Mouse (Mus musculus): Measurements from ENCODE around the gene Btbd7. TPM values are rescaled to one million over a fixed set of nuclear protein-coding genes. Genes with fewer than 3 reads are reported as not detected.

Btbd7 gene
- polyA plus RNA-seq, 1 experiment from 2014 or later, result 20.6 TPM

- WGBS, result 81% methylated on average over 3 of the region's 3 CpGs
- Histone ChIP-seq H3K4me2 (no peak overlapping the region), H3K27ac (no peak overlapping the region), H3K9me3 (no peaks in the 10 kb centered on the region), H3K4me3 (no peak overlapping the region), H3K27me3 (no peaks in the 10 kb centered on the region), H3K9ac (no peak overlapping the region), H3K4me1 (peaks cover 9% of the 10 kb centered on the region; the same call in 1 of the 2 replicates), H3K36me3 (peaks cover 6% of the 10 kb centered on the region; the same call in 1 of the 2 replicates)
- ATAC-seq (ENCODE audit: borderline replicate concordance, extremely low read depth, low FRiP score, low TSS enrichment), result no peak
Measured at GRCm38 (mm10) chr12:102748256-102748655, 130.0 kb downstream of the Btbd7 start.

DNA sequence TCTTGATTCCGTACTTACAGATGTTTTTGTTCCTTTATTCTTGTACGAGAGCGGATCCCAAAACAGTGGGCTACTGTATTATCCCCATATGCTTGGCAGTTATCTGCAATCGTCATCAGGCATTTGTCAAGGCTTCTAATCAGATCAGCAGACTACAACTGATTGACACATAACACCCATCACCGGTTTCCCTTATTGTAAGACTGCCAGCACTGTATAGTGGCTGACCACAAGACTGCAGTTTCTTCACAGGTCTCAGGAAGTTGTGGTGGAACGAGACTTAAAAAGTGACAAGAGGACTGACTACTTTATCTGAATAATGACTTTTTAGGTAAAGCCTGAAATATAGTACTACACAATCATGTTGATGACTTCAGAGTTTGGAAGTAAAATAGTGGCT is 133.4 kb downstream of the Btbd7 start:
- Histone ChIP-seq H3K36me3 (peaks cover 6% of the 10 kb centered on the region; the same call in 1 of the 2 replicates), H3K27me3 (no peaks in the 10 kb centered on the region), H3K9ac (0 out of 2 replicates have a peak overlapping the region, but pooled peaks have one; percentile 87), H3K4me1 (peaks cover 20% of the 10 kb centered on the region), H3K9me3 (no peaks in the 10 kb centered on the region), H3K27ac (no peak overlapping the region), H3K4me2 (peak overlapping the region; percentile 82; the same call in 1 of the 2 replicates), H3K4me3 (peak overlapping the region; percentile 89; the same call in 1 of the 2 replicates)
- ATAC-seq (ENCODE audit: borderline replicate concordance, extremely low read depth, low FRiP score, low TSS enrichment), result no peak
- WGBS, result 60% methylated on average over 6 of the region's 6 CpGs

GRCm38 (mm10) chr12:102743589-102744574 is 134.4 kb downstream of the Btbd7 start, which contains the start of the genes Moap1 and Tmem251:
Gene Moap1 (minus strand): TSS chr12:102743661.
Gene Tmem251 (plus strand): TSS chr12:102743762.
- under 1% methylated on average over 60 of the region's 63 CpGs for WGBS
- H3K36me3 ChIP-seq, result peaks cover 6% of the 10 kb centered on the region; the same call in 1 of the 2 replicates
- no peaks in the 10 kb centered on the region for H3K9me3 ChIP-seq
- H3K4me2 ChIP-seq, result peak within 1 kb of the TSS; percentile 82
- peak within 1 kb of the TSS; percentile 92 for H3K27ac ChIP-seq
- ATAC-seq (ENCODE audit: borderline replicate concordance, extremely low read depth, low FRiP score, low TSS enrichment), result peak; percentile 97
- peak within 1 kb of the TSS; percentile 87 for H3K9ac ChIP-seq
- H3K4me3 ChIP-seq, result peak within 1 kb of the TSS; percentile 89
- no peaks in the 10 kb centered on the region for H3K27me3 ChIP-seq
- peaks cover 20% of the 10 kb centered on the region for H3K4me1 ChIP-seq

DNA sequence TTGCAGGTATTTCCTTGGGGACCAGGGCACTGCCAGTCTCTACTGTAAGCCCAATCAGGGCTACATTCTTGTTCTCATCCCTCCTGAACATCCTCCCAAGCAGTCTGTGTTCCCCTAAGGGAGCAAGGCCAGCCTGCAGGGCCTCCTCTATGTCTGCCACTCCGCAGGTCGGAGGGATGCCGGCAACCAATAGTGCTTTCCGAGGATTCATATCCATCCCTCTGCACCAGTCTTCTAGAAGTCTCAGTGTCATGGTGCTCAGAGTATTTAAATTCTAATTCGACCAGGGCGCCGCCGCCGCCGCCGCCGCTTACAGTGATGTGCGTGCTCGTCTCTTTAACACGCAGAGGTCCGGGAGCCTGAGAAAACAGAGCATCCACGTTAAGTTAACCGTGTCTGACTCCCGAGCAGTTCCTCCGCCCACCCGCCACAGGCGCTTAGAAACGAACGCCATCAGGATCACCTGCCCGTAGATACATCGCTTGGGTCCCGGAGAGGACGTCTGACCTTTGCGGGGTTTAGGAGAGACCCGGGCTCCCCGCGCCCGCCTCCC is 135.2 kb downstream of the Btbd7 start:
- under 1% methylated on average over 33 of the region's 33 CpGs for WGBS
- no peak for ATAC-seq (ENCODE audit: borderline replicate concordance, extremely low read depth, low FRiP score, low TSS enrichment)
- peak overlapping the region; percentile 87 for H3K9ac ChIP-seq

DNA sequence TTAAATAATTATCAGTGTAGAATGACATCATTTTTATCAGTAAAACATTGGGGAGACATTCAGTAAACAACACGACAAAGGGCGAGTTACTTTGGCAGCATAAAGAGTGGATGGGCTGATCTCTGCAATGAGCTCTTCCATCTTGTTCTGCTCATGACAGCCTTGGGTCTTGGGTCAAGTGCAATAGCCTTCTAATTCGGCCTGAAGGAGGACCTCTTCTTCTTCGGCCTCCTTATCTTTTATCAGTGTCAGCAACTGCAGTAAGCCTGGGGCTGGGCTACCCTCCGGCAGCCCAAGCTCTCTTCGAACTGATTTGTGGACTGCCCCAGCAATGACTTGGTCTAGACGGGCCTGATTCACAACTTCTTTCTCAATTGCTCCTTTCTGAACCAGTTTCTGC is 136.2 kb downstream of the Btbd7 start:
- H3K4me1 ChIP-seq, result peaks cover 20% of the 10 kb centered on the region
- no peak for ATAC-seq (ENCODE audit: borderline replicate concordance, extremely low read depth, low FRiP score, low TSS enrichment)
- H3K9me3 ChIP-seq, result no peaks in the 10 kb centered on the region
- no peak overlapping the region for H3K9ac ChIP-seq
- no peaks in the 10 kb centered on the region for H3K27me3 ChIP-seq
- no peak overlapping the region for H3K4me2 ChIP-seq
- no peak overlapping the region for H3K27ac ChIP-seq
- WGBS, result 68% methylated on average over 7 of the region's 7 CpGs
- no peak overlapping the region for H3K4me3 ChIP-seq
- no peaks in the 10 kb centered on the region for H3K36me3 ChIP-seq

More for the DNA sequence above, 135.2 kb downstream of the Btbd7 start:
- peak overlapping the region; percentile 89 for H3K4me3 ChIP-seq
- H3K9me3 ChIP-seq, result no peaks in the 10 kb centered on the region
- no peaks in the 10 kb centered on the region for H3K27me3 ChIP-seq
- H3K4me1 ChIP-seq, result peaks cover 20% of the 10 kb centered on the region
- peak overlapping the region; percentile 92; the same call in 1 of the 2 replicates for H3K27ac ChIP-seq
- H3K4me2 ChIP-seq, result peak overlapping the region; percentile 82
- peaks cover 3% of the 10 kb centered on the region; the same call in 1 of the 2 replicates for H3K36me3 ChIP-seq

GRCm38 (mm10) chr12:102740285-102740684 is 138.0 kb downstream of the Btbd7 start:
- ATAC-seq (ENCODE audit: borderline replicate concordance, extremely low read depth, low FRiP score, low TSS enrichment), result no peak

DNA sequence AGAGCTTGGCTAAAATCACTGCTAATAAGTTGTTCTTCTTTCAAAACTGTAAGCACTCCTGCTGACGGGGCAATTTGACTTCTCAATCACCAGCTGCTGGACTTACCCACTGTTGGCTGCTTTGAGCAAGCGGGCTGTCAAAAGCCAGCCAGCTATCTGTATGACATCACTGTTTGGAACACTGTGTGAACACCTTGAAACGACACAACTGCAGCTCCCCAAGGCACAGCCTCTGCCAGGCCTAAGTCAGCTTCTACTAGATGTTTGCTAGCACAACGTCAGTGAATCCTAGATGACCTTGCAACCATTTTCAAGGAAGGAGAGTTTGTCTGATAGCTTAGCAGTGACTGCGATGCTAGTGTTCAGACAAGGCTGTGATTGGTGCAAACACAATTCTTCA is 139.2 kb downstream of the Btbd7 start:
- H3K27me3 ChIP-seq, result no peaks in the 10 kb centered on the region
- H3K9me3 ChIP-seq, result no peaks in the 10 kb centered on the region
- no peak overlapping the region for H3K4me2 ChIP-seq
- H3K4me3 ChIP-seq, result no peak overlapping the region
- no peaks in the 10 kb centered on the region for H3K36me3 ChIP-seq
- no peak overlapping the region for H3K9ac ChIP-seq
- ATAC-seq (ENCODE audit: borderline replicate concordance, extremely low read depth, low FRiP score, low TSS enrichment), result no peak
- 69% methylated on average over 5 of the region's 5 CpGs for WGBS
- no peak overlapping the region for H3K27ac ChIP-seq
- H3K4me1 ChIP-seq, result peaks cover 11% of the 10 kb centered on the region

More at GRCm38 (mm10) chr12:102740285-102740684, 138.0 kb downstream of the Btbd7 start:
- no peaks in the 10 kb centered on the region for H3K36me3 ChIP-seq
- H3K4me2 ChIP-seq, result no peak overlapping the region
- H3K27ac ChIP-seq, result no peak overlapping the region
- no peaks in the 10 kb centered on the region for H3K27me3 ChIP-seq
- WGBS, result 66% methylated on average over 3 of the region's 3 CpGs
- H3K9ac ChIP-seq, result no peak overlapping the region
- H3K4me1 ChIP-seq, result peaks cover 20% of the 10 kb centered on the region
- H3K4me3 ChIP-seq, result no peak overlapping the region
- H3K9me3 ChIP-seq, result no peaks in the 10 kb centered on the region

DNA sequence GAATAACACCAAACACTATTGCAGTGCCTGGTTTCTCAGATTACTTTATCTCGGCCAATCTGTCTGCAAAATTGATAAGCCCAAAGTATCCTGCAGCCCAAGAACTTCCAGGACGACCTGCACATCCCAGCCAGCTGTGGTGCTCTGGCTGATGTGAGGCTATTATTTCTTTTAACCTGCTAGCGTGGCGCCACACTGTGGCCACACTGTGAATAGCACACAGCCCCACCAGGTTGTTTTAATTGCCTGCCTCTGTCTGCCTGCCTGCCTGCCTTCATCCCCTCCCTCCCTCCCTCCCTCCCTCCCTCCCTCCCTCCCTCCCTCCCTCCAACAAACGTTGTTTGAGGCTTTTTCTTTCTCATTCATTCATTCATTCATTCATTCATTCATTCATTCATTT is 144.9 kb downstream of the Btbd7 start:
- Histone ChIP-seq H3K27ac (no peak overlapping the region), H3K9me3 (no peaks in the 10 kb centered on the region), H3K4me1 (peaks cover 15% of the 10 kb centered on the region; the same call in 1 of the 2 replicates), H3K4me2 (no peak overlapping the region), H3K36me3 (no peaks in the 10 kb centered on the region), H3K27me3 (no peaks in the 10 kb centered on the region), H3K4me3 (no peak overlapping the region), H3K9ac (no peak overlapping the region)
- ATAC-seq (ENCODE audit: borderline replicate concordance, extremely low read depth, low FRiP score, low TSS enrichment), result no peak
- 7% methylated on average over 5 of the region's 5 CpGs for WGBS

GRCm38 (mm10) chr12:102730798-102731619 is 147.3 kb downstream of the Btbd7 start:
- Histone ChIP-seq H3K4me3 (peak overlapping the region; percentile 22; the same call in 1 of the 2 replicates), H3K9ac (no peak overlapping the region), H3K4me1 (peaks cover 15% of the 10 kb centered on the region; the same call in 1 of the 2 replicates), H3K27me3 (no peaks in the 10 kb centered on the region), H3K9me3 (no peaks in the 10 kb centered on the region), H3K27ac (0 out of 2 replicates have a peak overlapping the region, but pooled peaks have one; percentile 51), H3K36me3 (no peaks in the 10 kb centered on the region), H3K4me2 (peak overlapping the region; percentile 49)
- ATAC-seq (ENCODE audit: borderline replicate concordance, extremely low read depth, low FRiP score, low TSS enrichment), result peak; percentile 1; the same call in 1 of the 2 replicates
- WGBS, result 33% methylated on average over 16 of the region's 16 CpGs
